Mouse (Mus musculus): ENCODE measurements around the gene Prkd1. TPM values are rescaled to one million over a fixed set of nuclear protein-coding genes. Genes with fewer than 3 reads are reported as not detected.

The Prkd1 gene
- total and polyA plus RNA-seq, 3 experiments, result not detected

DNA sequence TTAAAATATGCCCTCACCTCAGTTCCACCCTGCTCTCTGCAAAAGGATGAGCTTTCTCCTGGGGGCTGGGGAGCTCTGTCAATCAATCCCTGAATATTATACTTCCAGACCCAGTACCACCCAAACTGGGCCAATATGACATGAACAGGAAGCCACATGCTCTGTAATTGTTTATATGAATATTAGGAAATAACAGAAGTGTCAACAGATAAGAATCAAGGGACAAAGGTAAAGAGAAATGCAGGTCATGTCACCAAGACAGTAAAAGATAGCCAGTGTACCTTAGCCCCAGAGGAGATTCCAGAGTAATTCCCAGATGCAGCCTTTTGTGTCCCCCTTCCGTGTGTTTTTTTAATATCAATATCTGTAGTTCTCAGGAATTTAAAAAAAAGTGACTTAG lies 120.3 kb downstream of the Prkd1 start:
- no peak overlapping the region for H3K4me2 ChIP-seq (ENCODE audit: insufficient read depth, low read depth, poor library complexity, severe bottlenecking)
- in situ Hi-C loops (cut with MboI; ENCODE audit: low pct_ligation_motif_present, low pct_unique_long_range_greater_than_20kb, low sequenced_read_pairs) (no loop called here), dilution Hi-C loops (cut with MboI; ENCODE audit: extremely low pct_ligation_motif_present, extremely low pct_unique_long_range_greater_than_20kb, low sequenced_read_pairs) (no loop called here)

GRCm38 (mm10) chr12:50524061-50524460 lies 124.8 kb downstream of the Prkd1 start:
- in situ Hi-C loops (cut with MboI; ENCODE audit: low pct_ligation_motif_present, low pct_unique_long_range_greater_than_20kb, low sequenced_read_pairs) (no loop called here), dilution Hi-C loops (cut with MboI; ENCODE audit: extremely low pct_ligation_motif_present, extremely low pct_unique_long_range_greater_than_20kb, low sequenced_read_pairs) (no loop called here)
- no peaks in the 10 kb centered on the region for H3K27me3 ChIP-seq (replicated peaks)
- H3K79me2 ChIP-seq (replicated peaks; ENCODE audit: control insufficient read depth, extremely low read depth, insufficient read depth, poor library complexity, severe bottlenecking), result no peaks in the 10 kb centered on the region
- H3K27ac ChIP-seq (ENCODE audit: insufficient read depth, low read depth), result no peak overlapping the region
- no peak overlapping the region for H3K9ac ChIP-seq (ENCODE audit: insufficient read depth, low read depth)
- TF ChIP-seq TBP (conservative IDR thresholded peaks at IDR 0.05; ENCODE audit: low read depth, low read length), result no peak
- TF ChIP-seq BHLHE40 (IDR thresholded peaks at IDR 0.05; ENCODE audit: low read depth, low read length), result no peak
- TF ChIP-seq CHD1 (IDR thresholded peaks at IDR 0.05; ENCODE audit: low read depth, low read length), result no peak
- TF ChIP-seq MAX (IDR thresholded peaks at IDR 0.05; ENCODE audit: low read length), result no peak
- TF ChIP-seq ZNF384 (IDR thresholded peaks at IDR 0.05; ENCODE audit: low read depth, low read length), result no peak
- TF ChIP-seq JUN (IDR thresholded peaks at IDR 0.05; ENCODE audit: insufficient read depth, low read depth, low read length), result no peak
- TF ChIP-seq GABPA (IDR thresholded peaks at IDR 0.05; ENCODE audit: insufficient replicate concordance, low read depth, low read length), result no peak
- no peak for TF ChIP-seq SIN3A (IDR thresholded peaks at IDR 0.05; ENCODE audit: low read length)
- TF ChIP-seq RAD21 (IDR thresholded peaks at IDR 0.05; ENCODE audit: low read depth, low read length), result no peak
- TF ChIP-seq ETS1 (conservative IDR thresholded peaks at IDR 0.05; ENCODE audit: low read depth, low read length), result no peak
- TF ChIP-seq CTCF (conservative IDR thresholded peaks at IDR 0.05 in 1 of 2, IDR thresholded peaks at IDR 0.05 in 1 of 2; ENCODE audit: low read depth in 2 of 2, low read length in 2 of 2), result no peak
- H3K4me3 ChIP-seq (replicated peaks in 1 of 3; ENCODE audit: low read depth in 2 of 3, low read length in 2 of 3, poor library complexity in 1 of 3), result no peak overlapping the region
- no peak overlapping the region for H3K4me2 ChIP-seq (ENCODE audit: insufficient read depth, low read depth, poor library complexity, severe bottlenecking)
- H3K9me3 ChIP-seq (replicated peaks; ENCODE audit: low read length), result peaks cover 39% of the 10 kb centered on the region
- H3K4me1 ChIP-seq (ENCODE audit: control insufficient read depth in 1 of 2, insufficient read depth in 2 of 2), result no peaks in the 10 kb centered on the region
- H3K36me3 ChIP-seq (replicated peaks in 1 of 2; ENCODE audit: control insufficient read depth in 1 of 2, insufficient read depth in 1 of 2, low read length in 1 of 2), result no peaks in the 10 kb centered on the region
- no peak for DNase-seq (ENCODE audit: extremely low read depth)

More for the DNA sequence above, 120.3 kb downstream of the Prkd1 start:
- H3K4me1 ChIP-seq (ENCODE audit: control insufficient read depth in 1 of 2, insufficient read depth in 2 of 2), result no peaks in the 10 kb centered on the region
- TF ChIP-seq ETS1 (conservative IDR thresholded peaks at IDR 0.05; ENCODE audit: low read depth, low read length), result no peak
- no peak for TF ChIP-seq MAX (IDR thresholded peaks at IDR 0.05; ENCODE audit: low read length)
- no peak for TF ChIP-seq EP300 (IDR thresholded peaks at IDR 0.05; ENCODE audit: low read length)
- TF ChIP-seq NELFE (IDR thresholded peaks at IDR 0.05; ENCODE audit: low read depth, low read length), result no peak
- TF ChIP-seq RAD21 (IDR thresholded peaks at IDR 0.05; ENCODE audit: low read depth, low read length), result no peak
- TF ChIP-seq ZC3H11A (IDR thresholded peaks at IDR 0.05; ENCODE audit: low read depth, low read length), result no peak
- no peak for TF ChIP-seq ZMIZ1 (IDR thresholded peaks at IDR 0.05; ENCODE audit: low read depth, low read length)
- TF ChIP-seq MYC (IDR thresholded peaks at IDR 0.05; ENCODE audit: low read depth, low read length), result no peak
- TF ChIP-seq CHD1 (IDR thresholded peaks at IDR 0.05; ENCODE audit: low read depth, low read length), result no peak
- no peak for TF ChIP-seq USF1 (IDR thresholded peaks at IDR 0.05; ENCODE audit: low read depth, low read length)
- TF ChIP-seq ZNF384 (IDR thresholded peaks at IDR 0.05; ENCODE audit: low read depth, low read length), result no peak
- no peak for TF ChIP-seq MAZ (IDR thresholded peaks at IDR 0.05; ENCODE audit: low read depth, low read length)
- no peak for TF ChIP-seq HCFC1 (IDR thresholded peaks at IDR 0.05; ENCODE audit: low read depth, low read length)
- TF ChIP-seq USF2 (conservative IDR thresholded peaks at IDR 0.05; ENCODE audit: low read depth, low read length), result no peak
- TF ChIP-seq NRF1 (IDR thresholded peaks at IDR 0.05; ENCODE audit: low read depth, low read length), result no peak
- no peak for TF ChIP-seq MEF2A (IDR thresholded peaks at IDR 0.05; ENCODE audit: borderline replicate concordance, low read depth, low read length)
- H3K79me2 ChIP-seq (replicated peaks; ENCODE audit: control insufficient read depth, extremely low read depth, insufficient read depth, poor library complexity, severe bottlenecking), result no peaks in the 10 kb centered on the region
- H3K27ac ChIP-seq (ENCODE audit: insufficient read depth, low read depth), result no peak overlapping the region
- DNase-seq (ENCODE audit: extremely low read depth), result no peak
- no peak overlapping the region for H3K9ac ChIP-seq (ENCODE audit: insufficient read depth, low read depth)
- H3K27me3 ChIP-seq (replicated peaks), result no peaks in the 10 kb centered on the region
- no peak overlapping the region for H3K4me3 ChIP-seq (replicated peaks in 1 of 3; ENCODE audit: low read depth in 2 of 3, low read length in 2 of 3, poor library complexity in 1 of 3)
- peaks cover 30% of the 10 kb centered on the region for H3K9me3 ChIP-seq (replicated peaks; ENCODE audit: low read length)
- H3K36me3 ChIP-seq (replicated peaks in 1 of 2; ENCODE audit: control insufficient read depth in 1 of 2, insufficient read depth in 1 of 2, low read length in 1 of 2), result no peaks in the 10 kb centered on the region

All from CH12.LX (cell line).